Mouse (Mus musculus) c-Kit-positive CD71-negative TER-119-negative erythroid progenitor cells, embryonic 14.5 days (primary cell): Measurements from ENCODE around the gene Gm28870.
"Not testable (repeated sequence)": the region's sequence is repeated elsewhere in the genome, so short reads cannot be mapped to it uniquely, and the experiment has no call there.

Experiments
- DNase-seq: peaks from one replicate; pipeline ENCODE4 v3.0.0-alpha.2; 2013; ENCODE audit warnings: low read depth

Gene Gm28870

DNA sequence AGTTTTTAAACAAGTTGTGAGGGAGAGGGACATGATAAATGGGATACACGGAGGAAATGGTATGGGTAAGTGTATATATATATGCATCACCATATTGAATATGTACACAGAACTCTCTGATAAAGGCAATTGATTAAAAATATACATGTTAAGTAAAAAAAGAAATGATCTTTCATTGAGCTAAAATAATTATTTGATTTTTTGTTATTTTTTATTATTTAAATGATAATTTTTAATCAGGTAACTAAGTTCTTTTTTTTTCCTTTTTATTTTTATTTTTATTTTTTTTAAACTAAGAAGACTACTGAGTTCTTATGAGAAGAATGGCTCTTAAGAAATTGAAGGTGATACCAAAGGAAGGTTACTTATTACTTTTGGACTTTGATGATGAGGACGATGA is at the start of gene Gm28870:
Gm28870 (plus strand) TSS at position 301 of the 400 bp plus-strand sequence.
- not testable (repeated sequence) for DNase-seq
